Mouse (Mus musculus): ENCODE measurements around the gene Fancc.

GRCm38 (mm10) chr13:63277316-63277715, 219.8 kb downstream of the Fancc start:
- TF ChIP-seq POLR2A (IDR thresholded peaks at IDR 0.05; ENCODE audit: borderline replicate concordance, extremely low read depth, low read depth, low read length) (no peak), CTCF (IDR thresholded peaks at IDR 0.05; ENCODE audit: insufficient read depth, low read length) (no peak)
